In genomic region chr3:123163192-123163523, GRCm38 (mm10) we compare ENCODE assay signal across 16 mouse cellular contexts.
DNase-seq lines count a peak whose midpoint lies in the region; ATAC-seq and TF ChIP-seq lines count a peak whose summit lies in the region.
"Had no signal": no experiment of that assay in that cellular context is flagged by ENCODE, and none has a peak within 500 bp of the region (broad histone marks: within the 10 kb centered on the region; RNA-seq: fewer than 3 reads in every experiment).

No protein-coding gene starts in this region.

- H3K4me3 ChIP-seq in gastrocnemius, adult 2 months, result no peak overlapping the region
- no peak overlapping the region for H3K4me3 ChIP-seq in intestine, embryonic 14.5 days (ENCODE audit: low read depth, low read length)
- no peak overlapping the region for H3K4me3 ChIP-seq in intestine, postnatal 0 days (ENCODE audit: low read depth, low read length)
- H3K4me3 ChIP-seq in hindbrain, embryonic 16.5 days (ENCODE audit: low read length), result no peak overlapping the region
- no peak overlapping the region for H3K4me3 ChIP-seq in neural tube, embryonic 14.5 days (ENCODE audit: low read depth, low read length)
- H3K4me3 ChIP-seq: embryonic facial prominence, embryonic 15.5 days had no signal

- WGBS in intestine, embryonic 14.5 days, result 25% methylated on average over 4 of the region's 4 CpGs
- 39% methylated on average over 4 of the region's 4 CpGs for WGBS in intestine, postnatal 0 days
- 46% methylated on average over 4 of the region's 4 CpGs for WGBS in hindbrain, embryonic 16.5 days
- 29% methylated on average over 4 of the region's 4 CpGs for WGBS in neural tube, embryonic 14.5 days

- H3K9me3 ChIP-seq in intestine, embryonic 14.5 days (ENCODE audit: control insufficient read depth, low read length), result no peaks in the 10 kb centered on the region
- no peaks in the 10 kb centered on the region for H3K9me3 ChIP-seq in intestine, postnatal 0 days (ENCODE audit: control insufficient read depth)
- H3K9me3 ChIP-seq in hindbrain, embryonic 16.5 days (ENCODE audit: control insufficient read depth, low read length), result no peaks in the 10 kb centered on the region
- no peaks in the 10 kb centered on the region for H3K9me3 ChIP-seq in neural tube, embryonic 14.5 days (ENCODE audit: control insufficient read depth, low read length)
- H3K9me3 ChIP-seq: embryonic facial prominence, embryonic 15.5 days had no signal

- no peak for TF ChIP-seq CTCF in gastrocnemius, adult 2 months (IDR thresholded peaks at IDR 0.05)
- TF ChIP-seq CTCF in intestine, postnatal 0 days (IDR thresholded peaks at IDR 0.05; ENCODE audit: low read depth), result no peak

- no peak overlapping the region for H3K9ac ChIP-seq in intestine, embryonic 14.5 days (ENCODE audit: low read length)
- H3K9ac ChIP-seq in intestine, postnatal 0 days (ENCODE audit: low read depth, low read length), result no peak overlapping the region
- H3K9ac ChIP-seq in hindbrain, embryonic 16.5 days (ENCODE audit: low read depth, low read length), result no peak overlapping the region
- no peak overlapping the region for H3K9ac ChIP-seq in neural tube, embryonic 14.5 days (replicated peaks; ENCODE audit: low read depth, low read length)
- H3K9ac ChIP-seq: embryonic facial prominence, embryonic 15.5 days; forebrain, postnatal 0 days; liver, embryonic 14.5 days had no signal

- no peaks in the 10 kb centered on the region for H3K36me3 ChIP-seq in intestine, embryonic 14.5 days (ENCODE audit: control insufficient read depth, insufficient read depth, low read length)
- no peaks in the 10 kb centered on the region for H3K36me3 ChIP-seq in intestine, postnatal 0 days (ENCODE audit: control insufficient read depth, insufficient read depth)
- no peaks in the 10 kb centered on the region for H3K36me3 ChIP-seq in hindbrain, embryonic 16.5 days (ENCODE audit: control insufficient read depth, insufficient read depth, low read length)
- no peaks in the 10 kb centered on the region for H3K36me3 ChIP-seq in neural tube, embryonic 14.5 days (ENCODE audit: control insufficient read depth, insufficient read depth, low read length)
- H3K36me3 ChIP-seq: embryonic facial prominence, embryonic 15.5 days had no signal

- peak overlapping the region; percentile 38; the same call in 1 of the 2 replicates for H3K27ac ChIP-seq in gastrocnemius, adult 2 months
- H3K27ac ChIP-seq in intestine, embryonic 14.5 days (ENCODE audit: low read depth), result peak overlapping the region; percentile 93
- H3K27ac ChIP-seq in intestine, postnatal 0 days (ENCODE audit: low read depth, low read length), result no peak overlapping the region
- no peak overlapping the region for H3K27ac ChIP-seq in hindbrain, embryonic 16.5 days (ENCODE audit: low read depth, low read length)
- H3K27ac ChIP-seq in neural tube, embryonic 14.5 days (ENCODE audit: low read depth, low read length), result no peak overlapping the region
- H3K27ac ChIP-seq: embryonic facial prominence, embryonic 15.5 days; liver, embryonic 14.5 days; macrophage had no signal

- no peak overlapping the region for H3K4me2 ChIP-seq in intestine, embryonic 14.5 days (ENCODE audit: low read length)
- no peak overlapping the region for H3K4me2 ChIP-seq in intestine, postnatal 0 days (replicated peaks; ENCODE audit: low read depth)
- H3K4me2 ChIP-seq in hindbrain, embryonic 16.5 days (ENCODE audit: low read length), result no peak overlapping the region
- H3K4me2 ChIP-seq in neural tube, embryonic 14.5 days (ENCODE audit: low read depth, low read length), result no peak overlapping the region
- H3K4me2 ChIP-seq: embryonic facial prominence, embryonic 15.5 days had no signal

- no peak for DNase-seq in gastrocnemius, adult 2 months
- DNase-seq in gastrocnemius, postnatal 25 days, result no peak
- DNase-seq in intestine, embryonic 14.5 days (ENCODE audit: low spot score), result peak; percentile 64
- no peak for DNase-seq in layer of hippocampus, adult 8-10 months (ENCODE audit: low spot score in 2 of 2)
- no peak for DNase-seq in frontal cortex, postnatal 25 days (ENCODE audit: low spot score in 2 of 2)
- DNase-seq: cerebellum, adult 2 months; forebrain, postnatal 0 days; spleen, adult 18-20 months; thymus, adult 2 months had no signal

- intact Hi-C loops in gastrocnemius, adult 2 months (cut with DNase I), result loop anchor here (5.0 kb wide), 1 partner anchor 209 kb away; no protein-coding TSS in a partner anchor

- H3K27me3 ChIP-seq in intestine, embryonic 14.5 days (replicated peaks; ENCODE audit: control insufficient read depth, insufficient read depth, low read length), result no peaks in the 10 kb centered on the region
- no peaks in the 10 kb centered on the region for H3K27me3 ChIP-seq in intestine, postnatal 0 days (replicated peaks; ENCODE audit: control insufficient read depth, insufficient read depth, low read length)
- H3K27me3 ChIP-seq in hindbrain, embryonic 16.5 days (replicated peaks; ENCODE audit: control insufficient read depth, insufficient read depth, low read length), result no peaks in the 10 kb centered on the region
- 0 out of 2 replicates have a peak, but pooled peaks cover 2% of the 10 kb centered on the region for H3K27me3 ChIP-seq in neural tube, embryonic 14.5 days (ENCODE audit: control insufficient read depth, insufficient read depth, low read length)
- H3K27me3 ChIP-seq: embryonic facial prominence, embryonic 15.5 days had no signal

- H3K4me1 ChIP-seq in intestine, embryonic 14.5 days (replicated peaks; ENCODE audit: control insufficient read depth, insufficient read depth, low read length), result peaks cover 49% of the 10 kb centered on the region
- no peaks in the 10 kb centered on the region for H3K4me1 ChIP-seq in intestine, postnatal 0 days (replicated peaks; ENCODE audit: control insufficient read depth, insufficient read depth, low read length)
- H3K4me1 ChIP-seq in hindbrain, embryonic 16.5 days (ENCODE audit: control insufficient read depth, insufficient read depth, low read depth, low read length), result no peaks in the 10 kb centered on the region
- 0 out of 2 replicates have a peak, but pooled peaks cover 6% of the 10 kb centered on the region for H3K4me1 ChIP-seq in neural tube, embryonic 14.5 days (ENCODE audit: control insufficient read depth, insufficient read depth, low read length)

- peak; percentile 58 for ATAC-seq in intestine, embryonic 14.5 days (replicated peaks; ENCODE audit: low FRiP score, low TSS enrichment, low read depth)
- ATAC-seq in intestine, postnatal 0 days, result no peak
- ATAC-seq in hindbrain, embryonic 16.5 days, result 0 out of 2 replicates have a peak, but pooled peaks have one; percentile 32
- ATAC-seq in neural tube, embryonic 14.5 days (ENCODE audit: low read depth), result peak; percentile 39; the same call in 1 of the 2 replicates
- ATAC-seq: activated CD4-positive, CD25-positive, alpha-beta regulatory T cell, adult 4 months; forebrain, postnatal 0 days had no signal

Comparison
In these comparisons a context has a peak if more than half of its experiments do, and no peak if none do; other contexts are left out.
1. H3K27ac ChIP-seq: peak in gastrocnemius, adult 2 months (single experiment) and intestine, embryonic 14.5 days (single experiment); none in intestine, postnatal 0 days (single experiment), hindbrain, embryonic 16.5 days (single experiment) and neural tube, embryonic 14.5 days (single experiment).